Mouse (Mus musculus) cerebellum, adult 11 months (tissue): ENCODE results near the gene Stim2.

ENCODE experiments used
- DNase-seq: peaks from one replicate; pipeline ENCODE4 v3.0.0; 2022

Stim2 gene

DNA sequence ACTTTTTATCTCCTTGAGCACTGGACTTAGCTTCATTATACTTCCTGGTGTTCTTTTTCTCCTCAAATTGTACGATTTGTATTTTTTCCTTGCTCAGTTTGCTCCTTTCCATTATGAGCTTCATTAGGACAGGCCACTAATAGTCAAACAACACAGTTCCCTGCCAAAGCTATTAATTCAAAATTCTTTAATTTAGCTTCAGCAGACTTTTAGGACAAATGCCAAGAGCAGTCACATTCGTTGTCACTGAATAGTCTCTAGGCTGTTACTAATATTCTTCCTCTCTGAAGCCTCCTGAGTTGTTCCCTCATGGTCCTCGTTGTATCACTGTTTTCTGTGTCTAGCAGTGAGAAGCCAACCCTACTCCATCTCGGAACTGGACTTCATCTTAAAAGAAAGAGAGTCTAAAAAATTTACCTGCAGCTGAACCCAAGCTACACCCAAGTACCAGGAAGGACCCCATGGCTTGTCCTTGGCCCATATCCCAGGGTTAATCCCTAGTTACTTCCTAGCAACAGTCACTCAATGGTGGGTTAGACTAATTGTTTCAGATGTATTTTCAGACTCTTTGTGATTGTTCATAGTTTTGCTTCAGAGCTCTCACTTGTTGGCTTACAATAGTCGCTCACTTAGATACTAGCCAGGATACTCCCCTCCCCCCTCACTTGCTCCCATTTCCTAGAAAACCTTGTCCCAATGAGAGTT lies 149.9 kb downstream of the Stim2 start:
- no peak for DNase-seq

DNA sequence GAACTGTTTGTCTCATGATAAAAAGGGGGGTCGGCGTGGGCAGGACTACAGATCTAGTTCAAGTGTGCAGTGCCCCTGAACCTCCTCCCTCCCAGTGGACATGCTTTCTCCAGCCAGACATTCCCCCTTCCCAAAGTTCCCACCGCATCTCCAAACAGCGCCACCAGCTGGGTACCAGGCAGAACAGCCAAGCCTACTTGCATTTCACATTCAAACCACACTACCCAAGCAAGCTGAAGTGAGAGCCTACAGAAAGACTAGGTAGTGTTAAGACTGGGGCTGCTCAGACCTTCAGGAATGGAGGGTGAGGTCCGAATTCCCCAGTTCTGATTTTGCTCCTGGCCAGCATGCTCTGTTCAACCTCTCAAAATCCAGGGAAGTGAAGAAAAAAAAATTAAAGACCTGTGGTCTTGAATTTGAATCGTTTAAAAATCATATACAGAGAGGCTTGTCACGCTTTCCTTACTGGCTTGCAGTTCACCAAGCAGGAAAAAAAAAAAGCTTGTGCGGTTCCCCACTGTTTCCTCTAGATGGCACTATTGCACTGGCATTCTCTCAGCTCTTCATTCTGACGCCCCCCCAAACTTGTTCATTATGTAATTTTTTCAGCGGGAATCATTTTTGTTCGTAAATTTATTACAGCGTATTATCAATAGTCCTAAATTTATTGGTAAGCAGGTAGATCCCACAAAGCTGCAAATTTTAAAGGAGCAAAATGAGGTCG lies 156.4 kb downstream of the Stim2 start:
- DNase-seq, result no peak

DNA sequence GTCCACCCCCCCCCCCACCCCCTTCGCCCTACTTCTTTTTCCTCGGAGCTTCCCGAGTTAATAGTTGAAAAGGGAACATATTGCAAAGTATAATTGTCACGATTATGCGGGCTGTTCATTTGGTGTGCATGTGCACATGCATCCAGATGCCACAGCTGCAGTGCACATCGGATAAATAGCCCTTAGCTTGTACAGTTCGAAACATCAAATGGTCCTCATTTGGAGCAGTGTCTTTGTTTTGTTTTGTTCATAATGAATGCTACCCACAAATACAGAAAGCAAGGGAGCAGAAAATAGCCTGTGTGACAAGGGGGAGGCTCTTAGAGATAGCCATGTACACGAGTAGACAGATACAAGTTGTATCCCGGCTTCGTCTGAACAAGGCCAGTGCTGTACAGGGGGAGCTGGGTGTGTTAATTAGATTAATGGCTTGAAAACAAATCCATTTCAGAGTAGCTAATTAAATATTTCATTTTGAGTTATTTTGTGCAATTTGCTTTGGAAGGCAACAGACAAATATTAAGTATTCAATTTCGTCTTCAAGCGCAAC lies 157.0 kb downstream of the Stim2 start:
- no peak for DNase-seq

- no peak for DNase-seq
These were observed 157.6 kb downstream of the Stim2 start for GRCm38 (mm10) chr5:54155916-54156315.

DNA sequence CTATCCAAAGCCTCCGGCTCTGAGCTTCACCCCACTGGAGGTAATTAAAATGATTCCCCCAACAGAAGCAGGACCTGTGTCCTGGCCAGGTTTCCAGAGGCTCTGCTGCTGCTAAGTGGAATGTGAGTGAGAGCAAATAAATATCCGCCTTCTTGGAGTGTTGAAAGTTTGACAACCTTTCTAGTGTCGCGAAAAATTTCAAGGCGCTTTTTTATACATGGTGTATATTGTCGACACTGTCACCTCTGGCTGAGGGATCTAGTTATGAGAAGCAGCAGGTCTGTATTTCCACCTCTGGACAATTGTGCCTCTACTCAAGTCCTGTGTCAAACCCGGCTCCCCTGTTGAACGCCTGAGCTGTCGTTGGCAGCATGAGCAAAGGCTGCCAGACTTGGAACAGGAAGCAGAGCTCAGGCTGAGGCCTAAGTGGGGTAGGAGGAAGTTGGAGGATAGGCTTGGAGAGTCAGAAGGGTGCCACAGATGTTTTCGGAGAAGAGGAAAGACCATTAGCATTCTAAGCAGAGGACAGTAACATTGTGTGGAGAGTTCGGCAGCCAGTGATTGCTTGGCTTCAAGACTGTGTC lies 158.7 kb downstream of the Stim2 start:
- DNase-seq, result no peak

GRCm38 (mm10) chr5:54158230-54158629 lies 159.9 kb downstream of the Stim2 start:
- DNase-seq, result no peak

DNA sequence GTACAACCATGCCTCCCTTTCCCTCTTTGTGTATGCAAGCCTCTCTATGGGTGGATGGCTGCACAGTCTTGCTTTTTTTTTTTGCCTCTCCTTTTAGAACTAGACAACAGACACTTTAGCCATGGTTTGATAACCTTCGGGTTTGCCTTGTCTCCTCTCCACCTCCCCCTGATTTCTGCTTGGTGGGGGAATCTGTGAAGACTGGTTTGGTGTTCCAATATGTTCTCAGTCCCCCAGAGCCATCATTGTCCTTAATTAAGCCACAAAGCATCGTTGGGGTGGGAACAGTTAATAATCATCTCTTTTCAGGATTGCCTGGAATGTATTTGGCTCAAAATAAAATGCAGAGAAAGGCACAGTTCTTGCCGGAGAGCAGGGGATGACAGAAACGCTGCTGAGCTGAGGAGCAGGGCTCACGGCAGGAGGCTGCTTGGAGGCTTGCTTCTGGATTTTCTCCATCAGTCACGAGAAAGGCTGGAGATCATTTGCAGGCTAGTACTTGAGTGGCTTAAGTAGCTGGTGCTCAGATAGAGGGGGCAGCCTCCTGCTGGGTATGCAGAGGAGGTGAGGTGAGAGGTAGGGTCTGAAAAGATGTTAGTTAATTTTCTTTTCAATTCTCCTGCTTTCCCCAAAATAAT lies 161.0 kb downstream of the Stim2 start:
- no peak for DNase-seq

DNA sequence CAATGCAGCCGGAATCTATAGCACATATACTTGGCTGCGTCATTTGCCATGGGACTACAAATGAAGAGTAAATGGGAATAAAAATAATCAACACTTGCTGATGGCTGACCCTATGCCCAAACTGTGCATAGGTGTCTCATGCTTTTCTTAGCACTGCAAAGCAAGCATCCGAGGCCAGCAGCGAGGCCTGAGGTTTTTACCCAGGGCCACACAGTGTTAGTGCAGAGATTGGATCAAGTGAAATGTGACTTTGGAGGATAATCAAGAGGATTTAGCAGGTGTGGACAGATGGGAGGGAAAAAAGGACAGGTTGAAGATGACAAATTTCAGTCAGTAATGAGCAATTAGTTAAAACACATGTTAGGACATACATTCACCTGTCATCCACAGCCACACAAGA lies 162.3 kb downstream of the Stim2 start:
- DNase-seq, result no peak

DNA sequence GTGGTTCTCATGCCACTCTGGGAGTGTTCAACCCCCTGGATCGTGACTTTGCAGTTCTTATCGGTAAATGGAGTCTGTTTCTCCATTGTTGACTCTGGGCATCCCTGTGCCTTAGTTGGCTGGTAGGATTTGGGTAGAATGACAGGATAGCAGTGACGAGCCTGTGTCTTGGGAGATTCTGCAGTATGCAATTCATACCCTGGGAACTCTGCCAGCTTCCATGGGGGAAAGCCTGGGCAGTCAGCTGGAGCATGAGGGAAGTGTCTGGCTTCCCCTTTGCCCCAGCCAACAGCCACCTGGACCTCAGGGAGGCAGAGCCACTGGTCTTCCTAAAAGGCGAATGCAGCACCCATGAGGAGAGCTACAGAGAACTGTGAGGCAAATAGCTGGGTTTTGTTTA lies 165.6 kb downstream of the Stim2 start:
- no peak for DNase-seq
